Mouse (Mus musculus): ENCODE data around the gene C1qb.

GRCm38 (mm10) chr4:136863517-136863916 is 22.5 kb downstream of the C1qb start:
- TF ChIP-seq CTCF (IDR thresholded peaks at IDR 0.05; ENCODE audit: control insufficient read depth, insufficient read depth, insufficient read length) = no peak
- no peak for TF ChIP-seq MYOD1 (IDR thresholded peaks at IDR 0.05; ENCODE audit: control insufficient read depth, insufficient read length, low read depth)
- no peak for TF ChIP-seq USF1 (IDR thresholded peaks at IDR 0.05; ENCODE audit: low read depth)
- no peak for TF ChIP-seq MAX (IDR thresholded peaks at IDR 0.05)
- no peak for TF ChIP-seq CEBPB (IDR thresholded peaks at IDR 0.05; ENCODE audit: low read depth)
- TF ChIP-seq MYOG (IDR thresholded peaks at IDR 0.05; ENCODE audit: control insufficient read depth, extremely low read depth, insufficient read length) = no peak
- no peak for TF ChIP-seq FOSL1 (IDR thresholded peaks at IDR 0.05; ENCODE audit: insufficient read depth, low read length, poor library complexity, severe bottlenecking)

Measured in C2C12 (cell line).